Mouse (Mus musculus) forebrain, embryonic 14.5 days (tissue): ENCODE measurements around the gene Mgst3. TPM values are rescaled to one million over a fixed set of nuclear protein-coding genes. Genes with fewer than 3 reads are reported as not detected.
A peak's percentile ranks its signal among the peaks of the same experiment; 100 is the strongest.

Experiments
- ATAC-seq: fragments of 200-750 bp; cut with Nextera tagmentation; 2 replicates; pipeline ENCODE4 v1.8.0; 2017; ENCODE audit warnings: mild to moderate bottlenecking, moderate library complexity
- DNase-seq: peaks from one replicate; pipeline ENCODE4 v3.0.0-alpha.2; 2015; ENCODE audit warnings: low spot score
- H3K27ac ChIP-seq: fragments of 300-500 bp; sonication (generic); 2 replicates; pipeline ENCODE4 v1.5.1; 2014; ENCODE audit warnings: low read depth, mild to moderate bottlenecking, control low read depth, low read length, moderate library complexity
- H3K27me3 ChIP-seq: fragments of 300-500 bp; sonication (generic); replicated peaks from 2 replicates; pipeline ENCODE4 v1.6.1; 2014; ENCODE audit warnings: low read length, control low read depth, mixed read lengths; ENCODE audit not compliant: control insufficient read depth, insufficient read depth
- H3K36me3 ChIP-seq: fragments of 300-500 bp; sonication (generic); 2 replicates; pipeline ENCODE4 v1.6.1; 2014; ENCODE audit warnings: low read length, control low read depth; ENCODE audit not compliant: control insufficient read depth, insufficient read depth
- H3K4me1 ChIP-seq: fragments of 300-500 bp; sonication (generic); 2 replicates; pipeline ENCODE4 v1.6.1; 2014; ENCODE audit warnings: antibody characterized with exemption, low read length, control low read depth; ENCODE audit not compliant: control insufficient read depth, insufficient read depth
- H3K4me2 ChIP-seq: fragments of 300-500 bp; sonication (generic); 2 replicates; pipeline ENCODE4 v1.6.1; 2014; ENCODE audit warnings: mild to moderate bottlenecking, control low read depth, low read length
- H3K4me3 ChIP-seq: fragments of 300-500 bp; sonication (generic); 2 replicates; pipeline ENCODE4 v1.5.1; 2014; ENCODE audit warnings: low read depth, low read length, control low read depth
- H3K9ac ChIP-seq: fragments of 300-500 bp; sonication (generic); 2 replicates; pipeline ENCODE4 v1.6.1; 2014; ENCODE audit warnings: mild to moderate bottlenecking, low read length, control low read depth, moderate library complexity
- H3K9me3 ChIP-seq: fragments of 300-500 bp; sonication (generic); replicated peaks from 2 replicates; pipeline ENCODE4 v1.6.1; 2016; ENCODE audit warnings: low read length, control low read depth, mixed read lengths; ENCODE audit not compliant: control insufficient read depth
- WGBS: fragments of 180-500 bp; shearing (Covaris S2); extraction: QIAGEN DNeasy Blood & Tissue Kit; methylation state at CpG from one replicate; pipeline ENCODE4 v1.1.7; 2014; 5-methylcytosine and 5-hydroxymethylcytosine counted together
- polyA plus RNA-seq: library from polyadenylated mRNA; unstranded; fragments of >200 nt; fragmentation: Nextera tagmentation; extraction: Ambion mirVana; gene quantifications from 2 replicates; pipeline ENCODE4 v1.2.1, GENCODE M21; 2014

Mgst3 gene
- polyA plus RNA-seq, 1 experiment from 2014 or later: 138 TPM

DNA sequence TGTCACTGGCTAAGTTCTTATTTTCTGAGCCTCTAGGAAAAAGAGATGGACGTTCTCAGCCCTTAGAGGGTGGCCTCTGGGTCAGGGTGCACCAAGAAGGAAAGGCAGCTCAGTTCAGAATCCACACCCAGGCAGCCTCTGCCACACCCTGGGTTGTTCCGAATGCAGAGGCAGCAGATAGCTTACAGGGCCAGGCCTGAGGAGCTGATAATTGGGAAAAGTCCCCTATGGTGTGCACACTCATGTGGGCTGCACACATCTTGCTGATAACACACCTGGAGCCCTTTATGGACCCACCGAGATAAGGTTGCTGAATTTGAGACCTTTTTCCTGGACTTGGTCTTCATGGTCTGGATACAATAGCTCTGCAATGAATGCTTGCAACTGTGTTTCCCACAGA, 9.5 kb downstream of the Mgst3 start:
- H3K36me3 ChIP-seq: no peaks in the 10 kb centered on the region
- 74% methylated on average over 3 of the region's 3 CpGs for WGBS
- no peak overlapping the region for H3K9ac ChIP-seq
- H3K4me3 ChIP-seq: no peak overlapping the region
- H3K9me3 ChIP-seq: no peaks in the 10 kb centered on the region
- H3K4me1 ChIP-seq: no peaks in the 10 kb centered on the region
- H3K27ac ChIP-seq: no peak overlapping the region
- no peak overlapping the region for H3K4me2 ChIP-seq
- H3K27me3 ChIP-seq: no peaks in the 10 kb centered on the region
- no peak for ATAC-seq
- no peak for DNase-seq

- Histone ChIP-seq H3K9ac (no peak overlapping the region), H3K27me3 (no peaks in the 10 kb centered on the region), H3K4me1 (0 out of 2 replicates have a peak, but pooled peaks cover under 1% of the 10 kb centered on the region), H3K4me3 (no peak overlapping the region), H3K27ac (no peak overlapping the region), H3K36me3 (no peaks in the 10 kb centered on the region), H3K4me2 (no peak overlapping the region), H3K9me3 (no peaks in the 10 kb centered on the region)
- DNase-seq (no peak), ATAC-seq (no peak)
- 82% methylated on average over 5 of the region's 5 CpGs for WGBS
Observed at GRCm38 (mm10) chr1:167383178-167383577, 10.5 kb downstream of the Mgst3 start.

GRCm38 (mm10) chr1:167382763-167383162, 10.9 kb downstream of the Mgst3 start:
- no peaks in the 10 kb centered on the region for H3K36me3 ChIP-seq
- 66% methylated on average over 5 of the region's 5 CpGs for WGBS
- no peak overlapping the region for H3K27ac ChIP-seq
- H3K9ac ChIP-seq: no peak overlapping the region
- H3K27me3 ChIP-seq: no peaks in the 10 kb centered on the region
- no peaks in the 10 kb centered on the region for H3K9me3 ChIP-seq
- no peak overlapping the region for H3K4me3 ChIP-seq
- H3K4me1 ChIP-seq: 0 out of 2 replicates have a peak, but pooled peaks cover 4% of the 10 kb centered on the region
- H3K4me2 ChIP-seq: no peak overlapping the region
- ATAC-seq: no peak
- no peak for DNase-seq

GRCm38 (mm10) chr1:167382316-167382715, 11.3 kb downstream of the Mgst3 start:
- Histone ChIP-seq H3K27me3 (no peaks in the 10 kb centered on the region), H3K4me2 (no peak overlapping the region), H3K9ac (no peak overlapping the region), H3K4me1 (0 out of 2 replicates have a peak, but pooled peaks cover 4% of the 10 kb centered on the region), H3K4me3 (no peak overlapping the region), H3K27ac (no peak overlapping the region), H3K36me3 (no peaks in the 10 kb centered on the region), H3K9me3 (no peaks in the 10 kb centered on the region)
- WGBS: 75% methylated on average over 7 of the region's 7 CpGs
- no peak for ATAC-seq
- DNase-seq: no peak

- 0 out of 2 replicates have a peak, but pooled peaks cover 4% of the 10 kb centered on the region for H3K4me1 ChIP-seq
- H3K4me2 ChIP-seq: no peak overlapping the region
- 87% methylated on average over 8 of the region's 8 CpGs for WGBS
- H3K4me3 ChIP-seq: no peak overlapping the region
- ATAC-seq (peak; percentile 48; the same call in 1 of the 2 replicates), DNase-seq (peak; percentile 39)
- no peak overlapping the region for H3K27ac ChIP-seq
- H3K27me3 ChIP-seq: no peaks in the 10 kb centered on the region
- no peaks in the 10 kb centered on the region for H3K36me3 ChIP-seq
- H3K9me3 ChIP-seq: no peaks in the 10 kb centered on the region
- no peak overlapping the region for H3K9ac ChIP-seq
Observed at GRCm38 (mm10) chr1:167381050-167382015, 12.3 kb downstream of the Mgst3 start.

- H3K4me3 ChIP-seq: no peak overlapping the region
- no peak overlapping the region for H3K27ac ChIP-seq
- DNase-seq (no peak), ATAC-seq (no peak)
- 75% methylated on average over 2 of the region's 2 CpGs for WGBS
- 0 out of 2 replicates have a peak, but pooled peaks cover 3% of the 10 kb centered on the region for H3K36me3 ChIP-seq
- H3K4me2 ChIP-seq: no peak overlapping the region
- H3K9me3 ChIP-seq: no peaks in the 10 kb centered on the region
- H3K4me1 ChIP-seq: 0 out of 2 replicates have a peak, but pooled peaks cover 4% of the 10 kb centered on the region
- no peak overlapping the region for H3K9ac ChIP-seq
- no peaks in the 10 kb centered on the region for H3K27me3 ChIP-seq
Observed at GRCm38 (mm10) chr1:167380223-167380622, 13.4 kb downstream of the Mgst3 start.

- ATAC-seq: no peak
- no peak overlapping the region for H3K27ac ChIP-seq
- DNase-seq: no peak
- no peaks in the 10 kb centered on the region for H3K27me3 ChIP-seq
- H3K4me3 ChIP-seq: no peak overlapping the region
- no peaks in the 10 kb centered on the region for H3K9me3 ChIP-seq
- no peak overlapping the region for H3K4me2 ChIP-seq
- H3K4me1 ChIP-seq: peaks cover 4% of the 10 kb centered on the region; the same call in 1 of the 2 replicates
- 71% methylated on average over 5 of the region's 5 CpGs for WGBS
- H3K36me3 ChIP-seq: 0 out of 2 replicates have a peak, but pooled peaks cover 3% of the 10 kb centered on the region
- no peak overlapping the region for H3K9ac ChIP-seq
Observed at GRCm38 (mm10) chr1:167379751-167380150, 13.9 kb downstream of the Mgst3 start.

- Histone ChIP-seq H3K4me1 (peaks cover 8% of the 10 kb centered on the region; the same call in 1 of the 2 replicates), H3K4me2 (no peak overlapping the region), H3K4me3 (no peak overlapping the region), H3K9ac (no peak overlapping the region), H3K9me3 (no peaks in the 10 kb centered on the region), H3K27ac (no peak overlapping the region), H3K27me3 (no peaks in the 10 kb centered on the region), H3K36me3 (0 out of 2 replicates have a peak, but pooled peaks cover 4% of the 10 kb centered on the region)
- DNase-seq (no peak), ATAC-seq (no peak)
- 51% methylated on average over 6 of the region's 6 CpGs for WGBS
Observed at GRCm38 (mm10) chr1:167378019-167378418, 15.6 kb downstream of the Mgst3 start.

GRCm38 (mm10) chr1:167374942-167375341, 18.7 kb downstream of the Mgst3 start:
- no peaks in the 10 kb centered on the region for H3K27me3 ChIP-seq
- DNase-seq (no peak), ATAC-seq (no peak)
- 0 out of 2 replicates have a peak, but pooled peaks cover 6% of the 10 kb centered on the region for H3K36me3 ChIP-seq
- H3K9ac ChIP-seq: no peak overlapping the region
- WGBS: 55% methylated on average over 2 of the region's 2 CpGs
- H3K9me3 ChIP-seq: no peaks in the 10 kb centered on the region
- peaks cover 8% of the 10 kb centered on the region; the same call in 1 of the 2 replicates for H3K4me1 ChIP-seq
- H3K4me2 ChIP-seq: no peak overlapping the region
- no peak overlapping the region for H3K27ac ChIP-seq
- no peak overlapping the region for H3K4me3 ChIP-seq
